Mouse (Mus musculus): ENCODE results near the gene Acvr2b. TPM values are rescaled to one million over a fixed set of nuclear protein-coding genes. Genes with fewer than 3 reads are reported as not detected.

Acvr2b gene
- total RNA-seq, 1 experiment from 2014 or later: 1.2 TPM

Other genes starting within 250 kb of the Acvr2b start
- not detected in 2 replicates for gene Acaa1b, start 245.0 kb upstream of the Acvr2b start, total RNA-seq (2017)
- not detected in 2 replicates for gene Gm47289, start 243.0 kb upstream of the Acvr2b start, total RNA-seq (2017)
- gene Slc22a13, start 193.0 kb upstream of the Acvr2b start, total RNA-seq (2017): not detected in 2 replicates
- gene Oxsr1, start 79.7 kb upstream of the Acvr2b start, total RNA-seq (2017): 36.1 and 48.2 TPM in 2 replicates
- gene Acaa1a, start 62.4 kb upstream of the Acvr2b start, total RNA-seq (2017): 16.2 and 25.8 TPM in 2 replicates
- gene Myd88, start 60.7 kb upstream of the Acvr2b start, total RNA-seq (2017): 26.9 and 29.1 TPM in 2 replicates
- 1.8 and 2.3 TPM in 2 replicates for gene Xylb, start 44.7 kb upstream of the Acvr2b start, total RNA-seq (2017)
- gene Slc22a14, start 36.6 kb upstream of the Acvr2b start, total RNA-seq (2017): not detected in 2 replicates
- 3.6 and 5.6 TPM in 2 replicates for gene Exog, start 42.8 kb downstream of the Acvr2b start, total RNA-seq (2017)
- not detected in 2 replicates for gene Scn5a, start 176.9 kb downstream of the Acvr2b start, total RNA-seq (2017)

Data from hematopoietic stem cell, adult 5-6 weeks (primary cell).